Mouse (Mus musculus) E14TG2a.4 (cell line): Measurements from ENCODE around the gene Iqgap2.

ENCODE experiments used
- CTCF ChIP-seq: conservative IDR thresholded peaks from 2 replicates; pipeline ENCODE4 v1.5.1; 2014; ENCODE audit warnings: low read length
- NANOG ChIP-seq: IDR thresholded peaks from 2 replicates; pipeline ENCODE4 v1.6.1; 2014; ENCODE audit warnings: borderline replicate concordance, low read length, mixed read lengths
- POU5F1 ChIP-seq: IDR thresholded peaks from 2 replicates; pipeline ENCODE4 v1.6.1; 2014; ENCODE audit warnings: low read length, borderline replicate concordance

GRCm38 (mm10) chr13:95829431-95830171 is 62.1 kb downstream of the Iqgap2 start:
- no peak for TF ChIP-seq CTCF
- TF ChIP-seq POU5F1: no peak
- no peak for TF ChIP-seq NANOG
